Mouse (Mus musculus) forebrain, embryonic 15.5 days (tissue): ENCODE data around the gene Rps21. TPM values are rescaled to one million over a fixed set of nuclear protein-coding genes. Genes with fewer than 3 reads are reported as not detected.

Source experiments
- ATAC-seq: fragments of 200-750 bp; cut with Nextera tagmentation; replicated peaks from 2 replicates; pipeline ENCODE4 v1.8.0; 2017; ENCODE audit warnings: mild to moderate bottlenecking, moderate TSS enrichment, moderate library complexity
- H3K27ac ChIP-seq: fragments of 300-500 bp; sonication (generic); replicated peaks from 2 replicates; pipeline ENCODE4 v1.5.1; 2015; ENCODE audit warnings: mild to moderate bottlenecking, inconsistent platforms
- H3K27me3 ChIP-seq: fragments of 300-500 bp; sonication (generic); 2 replicates; pipeline ENCODE4 v1.6.1; 2015; ENCODE audit warnings: inconsistent platforms
- H3K36me3 ChIP-seq: fragments of 300-500 bp; sonication (generic); 2 replicates; pipeline ENCODE4 v1.6.1; 2015; ENCODE audit warnings: mild to moderate bottlenecking, inconsistent platforms
- H3K4me1 ChIP-seq: fragments of 300-500 bp; sonication (generic); 2 replicates; pipeline ENCODE4 v1.6.1; 2015; ENCODE audit warnings: inconsistent platforms
- H3K4me2 ChIP-seq: fragments of 300-500 bp; sonication (generic); replicated peaks from 2 replicates; pipeline ENCODE4 v1.6.1; 2015; ENCODE audit warnings: mild to moderate bottlenecking, inconsistent platforms
- H3K4me3 ChIP-seq: fragments of 300-500 bp; sonication (generic); 2 replicates; pipeline ENCODE4 v1.5.1; 2015; ENCODE audit warnings: mild to moderate bottlenecking, inconsistent platforms
- H3K9ac ChIP-seq: fragments of 300-500 bp; sonication (generic); replicated peaks from 2 replicates; pipeline ENCODE4 v1.6.1; 2015; ENCODE audit warnings: mild to moderate bottlenecking, inconsistent platforms
- H3K9me3 ChIP-seq: fragments of 300-500 bp; sonication (generic); 2 replicates; pipeline ENCODE4 v1.6.1; 2016; ENCODE audit warnings: inconsistent platforms
- WGBS: fragments of 180-500 bp; shearing (Covaris S2); methylation state at CpG from one replicate; pipeline ENCODE4 v1.1.7; 2015; ENCODE audit warnings: mixed read lengths; 5-methylcytosine and 5-hydroxymethylcytosine counted together
- polyA plus RNA-seq: library from polyadenylated mRNA; unstranded; fragments of >200 nt; fragmentation: Nextera tagmentation; extraction: Ambion mirVana; gene quantifications from 2 replicates; pipeline ENCODE4 v1.2.1, GENCODE M21; 2015

The Rps21 gene
- polyA plus RNA-seq, 1 experiment from 2014 or later: 407 TPM

GRCm38 (mm10) chr2:180233101-180233904, 23.9 kb upstream of the Rps21 start:
- H3K9me3 ChIP-seq: no peaks in the 10 kb centered on the region
- no peaks in the 10 kb centered on the region for H3K36me3 ChIP-seq
- H3K4me3 ChIP-seq: no peak overlapping the region
- WGBS: 91% methylated on average over 7 of the region's 7 CpGs
- no peak overlapping the region for H3K4me2 ChIP-seq
- H3K27ac ChIP-seq: no peak overlapping the region
- ATAC-seq: no peak
- no peak overlapping the region for H3K9ac ChIP-seq
- H3K4me1 ChIP-seq: 0 out of 2 replicates have a peak, but pooled peaks cover 3% of the 10 kb centered on the region
- no peaks in the 10 kb centered on the region for H3K27me3 ChIP-seq

- Histone ChIP-seq H3K9me3 (no peaks in the 10 kb centered on the region), H3K4me1 (0 out of 2 replicates have a peak, but pooled peaks cover 3% of the 10 kb centered on the region), H3K4me3 (no peak overlapping the region), H3K4me2 (no peak overlapping the region), H3K9ac (no peak overlapping the region), H3K36me3 (no peaks in the 10 kb centered on the region), H3K27ac (no peak overlapping the region), H3K27me3 (no peaks in the 10 kb centered on the region)
- WGBS: 93% methylated on average over 8 of the region's 8 CpGs
- ATAC-seq: no peak
Observed at GRCm38 (mm10) chr2:180234353-180234752, 22.8 kb upstream of the Rps21 start.

GRCm38 (mm10) chr2:180234980-180235379, 22.2 kb upstream of the Rps21 start:
- ATAC-seq: no peak
- 58% methylated on average over 6 of the region's 6 CpGs for WGBS
- Histone ChIP-seq H3K36me3 (no peaks in the 10 kb centered on the region), H3K27me3 (no peaks in the 10 kb centered on the region), H3K27ac (no peak overlapping the region), H3K9ac (no peak overlapping the region), H3K4me3 (no peak overlapping the region), H3K9me3 (no peaks in the 10 kb centered on the region), H3K4me1 (0 out of 2 replicates have a peak, but pooled peaks cover 3% of the 10 kb centered on the region), H3K4me2 (no peak overlapping the region)

GRCm38 (mm10) chr2:180235788-180236187, 21.4 kb upstream of the Rps21 start:
- Histone ChIP-seq H3K4me3 (no peak overlapping the region), H3K4me2 (no peak overlapping the region), H3K27me3 (no peaks in the 10 kb centered on the region), H3K36me3 (no peaks in the 10 kb centered on the region), H3K9me3 (no peaks in the 10 kb centered on the region), H3K27ac (no peak overlapping the region), H3K9ac (no peak overlapping the region), H3K4me1 (no peaks in the 10 kb centered on the region)
- ATAC-seq: no peak
- WGBS: 92% methylated on average over 4 of the region's 4 CpGs

- WGBS: 54% methylated on average over 3 of the region's 3 CpGs
- Histone ChIP-seq H3K27me3 (no peaks in the 10 kb centered on the region), H3K36me3 (no peaks in the 10 kb centered on the region), H3K27ac (no peak overlapping the region), H3K9ac (no peak overlapping the region), H3K4me2 (no peak overlapping the region), H3K4me3 (no peak overlapping the region), H3K9me3 (no peaks in the 10 kb centered on the region), H3K4me1 (no peaks in the 10 kb centered on the region)
- no peak for ATAC-seq
Observed at GRCm38 (mm10) chr2:180236500-180236899, 20.7 kb upstream of the Rps21 start.

- WGBS: 92% methylated on average over 3 of the region's 3 CpGs
- Histone ChIP-seq H3K27ac (no peak overlapping the region), H3K9me3 (no peaks in the 10 kb centered on the region), H3K4me2 (no peak overlapping the region), H3K9ac (no peak overlapping the region), H3K36me3 (no peaks in the 10 kb centered on the region), H3K27me3 (no peaks in the 10 kb centered on the region), H3K4me3 (no peak overlapping the region), H3K4me1 (no peaks in the 10 kb centered on the region)
- ATAC-seq: no peak
Observed at GRCm38 (mm10) chr2:180236930-180237329, 20.2 kb upstream of the Rps21 start.

GRCm38 (mm10) chr2:180237601-180238345, 19.4 kb upstream of the Rps21 start:
- H3K9ac ChIP-seq: no peak overlapping the region
- H3K4me2 ChIP-seq: no peak overlapping the region
- no peaks in the 10 kb centered on the region for H3K9me3 ChIP-seq
- no peak for ATAC-seq
- H3K27ac ChIP-seq: no peak overlapping the region
- H3K27me3 ChIP-seq: no peaks in the 10 kb centered on the region
- H3K4me3 ChIP-seq: no peak overlapping the region
- no peaks in the 10 kb centered on the region for H3K4me1 ChIP-seq
- H3K36me3 ChIP-seq: no peaks in the 10 kb centered on the region
- 96% methylated on average over 7 of the region's 7 CpGs for WGBS

- WGBS: 89% methylated on average over 5 of the region's 5 CpGs
- ATAC-seq: no peak
Observed at GRCm38 (mm10) chr2:180238591-180238990, 18.6 kb upstream of the Rps21 start.

GRCm38 (mm10) chr2:180243108-180243507, 14.1 kb upstream of the Rps21 start:
- H3K27me3 ChIP-seq: no peaks in the 10 kb centered on the region
- ATAC-seq: no peak
- H3K27ac ChIP-seq: no peak overlapping the region
- whole genome bisulfite sequencing: 87% methylated on average over 4 of the region's 4 CpGs
- no peak overlapping the region for H3K4me3 ChIP-seq
- H3K9me3 ChIP-seq: no peaks in the 10 kb centered on the region
- H3K9ac ChIP-seq: no peak overlapping the region
- no peak overlapping the region for H3K4me2 ChIP-seq
- H3K4me1 ChIP-seq: no peaks in the 10 kb centered on the region
- H3K36me3 ChIP-seq: no peaks in the 10 kb centered on the region

More at GRCm38 (mm10) chr2:180238591-180238990, 18.6 kb upstream of the Rps21 start:
- no peaks in the 10 kb centered on the region for H3K36me3 ChIP-seq
- no peaks in the 10 kb centered on the region for H3K27me3 ChIP-seq
- H3K27ac ChIP-seq: no peak overlapping the region
- H3K9me3 ChIP-seq: no peaks in the 10 kb centered on the region
- H3K4me1 ChIP-seq: no peaks in the 10 kb centered on the region
- no peak overlapping the region for H3K4me2 ChIP-seq
- H3K9ac ChIP-seq: no peak overlapping the region
- H3K4me3 ChIP-seq: no peak overlapping the region

- ATAC-seq: no peak
- H3K4me2 ChIP-seq: no peak overlapping the region
- WGBS: 96% methylated on average over 5 of the region's 5 CpGs
- H3K9ac ChIP-seq: no peak overlapping the region
- no peaks in the 10 kb centered on the region; the same call in 1 of the 2 replicates for H3K4me1 ChIP-seq
- no peak overlapping the region for H3K4me3 ChIP-seq
- H3K27me3 ChIP-seq: no peaks in the 10 kb centered on the region
- no peaks in the 10 kb centered on the region for H3K36me3 ChIP-seq
- H3K27ac ChIP-seq: no peak overlapping the region
- H3K9me3 ChIP-seq: no peaks in the 10 kb centered on the region
Observed at GRCm38 (mm10) chr2:180247916-180248315, 9.3 kb upstream of the Rps21 start.

- 61% methylated on average over 9 of the region's 9 CpGs for WGBS
- no peaks in the 10 kb centered on the region for H3K36me3 ChIP-seq
- no peak overlapping the region for H3K4me3 ChIP-seq
- H3K4me1 ChIP-seq: no peaks in the 10 kb centered on the region; the same call in 1 of the 2 replicates
- no peaks in the 10 kb centered on the region for H3K9me3 ChIP-seq
- H3K4me2 ChIP-seq: no peak overlapping the region
- H3K9ac ChIP-seq: no peak overlapping the region
- no peak for ATAC-seq
- no peak overlapping the region for H3K27ac ChIP-seq
- H3K27me3 ChIP-seq: no peaks in the 10 kb centered on the region
Observed at GRCm38 (mm10) chr2:180248947-180249660, 8.1 kb upstream of the Rps21 start.
